Mouse (Mus musculus) E14TG2a.4 (cell line): ENCODE measurements around the gene Epb41l5.

ENCODE experiments used
- CTCF ChIP-seq: conservative IDR thresholded peaks from 2 replicates; pipeline ENCODE4 v1.5.1; 2014; ENCODE audit warnings: low read length
- NANOG ChIP-seq: IDR thresholded peaks from 2 replicates; pipeline ENCODE4 v1.6.1; 2014; ENCODE audit warnings: borderline replicate concordance, low read length, mixed read lengths
- POU5F1 ChIP-seq: IDR thresholded peaks from 2 replicates; pipeline ENCODE4 v1.6.1; 2014; ENCODE audit warnings: low read length, borderline replicate concordance

GRCm38 (mm10) chr1:119525689-119526591 lies 122.9 kb downstream of the Epb41l5 start, which contains the start of gene Tmem185b:
- no peak for TF ChIP-seq CTCF
- TF ChIP-seq POU5F1, result no peak
- no peak for TF ChIP-seq NANOG
